Mouse (Mus musculus) lung, embryonic 16.5 days (tissue): ENCODE data around the gene Nyap1. TPM values are rescaled to one million over a fixed set of nuclear protein-coding genes. Genes with fewer than 3 reads are reported as not detected.

Experiments
- polyA plus RNA-seq: library from polyadenylated mRNA; unstranded; fragments of >200 nt; fragmentation: Nextera tagmentation; extraction: Ambion mirVana; gene quantifications from 2 replicates; pipeline ENCODE4 v1.2.1, GENCODE M21; 2015

Nyap1 gene
- polyA plus RNA-seq, 1 experiment from 2014 or later, result 1.6 TPM

Other genes starting within 250 kb of the Nyap1 start
- 50.4 and 54.4 TPM in 2 replicates for gene Pop7, start 239.1 kb downstream of the Nyap1 start, polyA plus RNA-seq
- 10.7 and 10.9 TPM in 2 replicates for gene Gigyf1, start 223.1 kb downstream of the Nyap1 start, polyA plus RNA-seq
- gene Epo, start 208.4 kb downstream of the Nyap1 start, polyA plus RNA-seq, result 0.31 and 0.98 TPM in 2 replicates
- gene Gnb2, start 208.1 kb downstream of the Nyap1 start, polyA plus RNA-seq, result 379 and 400 TPM in 2 replicates
- gene Actl6b, start 188.1 kb downstream of the Nyap1 start, polyA plus RNA-seq, result 0.51 and 0.60 TPM in 2 replicates
- 0.46 and 1.4 TPM in 2 replicates for gene Tfr2, start 171.8 kb downstream of the Nyap1 start, polyA plus RNA-seq
- gene Mospd3, start 140.5 kb downstream of the Nyap1 start, polyA plus RNA-seq, result 30.4 and 30.7 TPM in 2 replicates
- gene Pcolce, start 127.8 kb downstream of the Nyap1 start, polyA plus RNA-seq, result 119 and 123 TPM in 2 replicates
- 0.13 and 0.15 TPM in 2 replicates for gene Fbxo24, start 112.6 kb downstream of the Nyap1 start, polyA plus RNA-seq
- gene Lrch4, start 112.5 kb downstream of the Nyap1 start, polyA plus RNA-seq, result 34.2 and 42.6 TPM in 2 replicates
- gene Gm20605, start 112.4 kb downstream of the Nyap1 start, polyA plus RNA-seq, result 14.8 and 18.1 TPM in 2 replicates
- 9.7 and 12.4 TPM in 2 replicates for gene Sap25, start 100.3 kb downstream of the Nyap1 start, polyA plus RNA-seq
- gene Irs3, start 95.9 kb downstream of the Nyap1 start, polyA plus RNA-seq, result 0.38 TPM in 1 of 2 replicates, not detected in the other
- 14.2 and 16.3 TPM in 2 replicates for gene Agfg2, start 56.9 kb downstream of the Nyap1 start, polyA plus RNA-seq
- gene Tsc22d4, start 4.1 kb upstream of the Nyap1 start, polyA plus RNA-seq, result 140 and 146 TPM in 2 replicates
- gene Ppp1r35, start 37.2 kb upstream of the Nyap1 start, polyA plus RNA-seq, result 25.9 and 30.5 TPM in 2 replicates
- 10.0 and 10.5 TPM in 2 replicates for gene Mepce, start 46.0 kb upstream of the Nyap1 start, polyA plus RNA-seq
- 24.3 and 26.8 TPM in 2 replicates for gene Zcwpw1, start 46.2 kb upstream of the Nyap1 start, polyA plus RNA-seq
- gene Pilra, start 94.7 kb upstream of the Nyap1 start, polyA plus RNA-seq, result 4.4 and 5.2 TPM in 2 replicates
- 1.1 and 1.8 TPM in 2 replicates for gene Pilrb1, start 116.5 kb upstream of the Nyap1 start, polyA plus RNA-seq
- 1.1 and 1.5 TPM in 2 replicates for gene Pilrb2, start 130.2 kb upstream of the Nyap1 start, polyA plus RNA-seq
- 0.77 and 0.79 TPM in 2 replicates for gene Cyp3a13, start 180.0 kb upstream of the Nyap1 start, polyA plus RNA-seq
- gene Gjc3, start 221.5 kb upstream of the Nyap1 start, polyA plus RNA-seq, result 0.08 and 0.10 TPM in 2 replicates
- 1.1 TPM in 1 of 2 replicates, not detected in the other for gene Azgp1, start 239.9 kb upstream of the Nyap1 start, polyA plus RNA-seq